Mouse (Mus musculus): Measurements from ENCODE around the gene Hnrnpul2.
"Not testable (repeated sequence)": the region's sequence is repeated elsewhere in the genome, so short reads cannot be mapped to it uniquely, and the experiment has no call there.

Gene Hnrnpul2

GRCm38 (mm10) chr19:8848356-8848755 is 28.5 kb downstream of the Hnrnpul2 start:
- intact Hi-C loops (cut with DNase I), result no loop called here

- intact Hi-C loops (cut with DNase I), result no loop called here
Observed at GRCm38 (mm10) chr19:8850402-8850901, 30.6 kb downstream of the Hnrnpul2 start, which contains the start of gene Lrrn4cl. Lrrn4cl (plus strand) TSS chr19:8850768.

- intact Hi-C loops (cut with DNase I), result no loop called here
Observed at GRCm38 (mm10) chr19:8851639-8852038, 31.8 kb downstream of the Hnrnpul2 start.

GRCm38 (mm10) chr19:8852236-8852928 is 32.6 kb downstream of the Hnrnpul2 start:
- intact Hi-C loops (cut with DNase I), result no loop called here

- intact Hi-C loops (cut with DNase I), result no loop called here
Observed at GRCm38 (mm10) chr19:8853117-8853516, 33.3 kb downstream of the Hnrnpul2 start.

- intact Hi-C loops (cut with DNase I), result loop anchor here (5.0 kb wide), 2 partner anchors 225 to 250 kb away; no protein-coding TSS in a partner anchor
Observed at GRCm38 (mm10) chr19:8857689-8858088, 37.9 kb downstream of the Hnrnpul2 start.

GRCm38 (mm10) chr19:8859018-8859417 is 39.2 kb downstream of the Hnrnpul2 start:
- intact Hi-C loops (cut with DNase I), result loop anchor here (5.0 kb wide), 2 partner anchors 223 to 248 kb away; no protein-coding TSS in a partner anchor

- intact Hi-C loops (cut with DNase I), result loop anchor here (5.0 kb wide), 1 partner anchor 43 kb away; no protein-coding TSS in a partner anchor
Observed at GRCm38 (mm10) chr19:8864265-8864664, 44.5 kb downstream of the Hnrnpul2 start.

- intact Hi-C loops (cut with DNase I), result not testable (repeated sequence)
Observed at GRCm38 (mm10) chr19:8870381-8870780, 50.6 kb downstream of the Hnrnpul2 start.

GRCm38 (mm10) chr19:8870838-8871237 is 51.0 kb downstream of the Hnrnpul2 start:
- intact Hi-C loops (cut with DNase I), result no loop called here

- intact Hi-C loops (cut with DNase I), result no loop called here
Observed at GRCm38 (mm10) chr19:8871267-8872186, 51.7 kb downstream of the Hnrnpul2 start, which contains the start of gene Ubxn1. Ubxn1 (plus strand) TSS chr19:8871496.

- intact Hi-C loops (cut with DNase I), result no loop called here
Observed at GRCm38 (mm10) chr19:8872266-8872840, 52.5 kb downstream of the Hnrnpul2 start.

GRCm38 (mm10) chr19:8875031-8875430 is 55.2 kb downstream of the Hnrnpul2 start:
- intact Hi-C loops (cut with DNase I), result no loop called here

- intact Hi-C loops (cut with DNase I), result no loop called here
Observed at GRCm38 (mm10) chr19:8880311-8881033, 60.7 kb downstream of the Hnrnpul2 start, which contains the start of gene Uqcc3. Uqcc3 (minus strand) TSS chr19:8880923.

- intact Hi-C loops (cut with DNase I), result no loop called here
Observed at GRCm38 (mm10) chr19:8881034-8881392, 61.2 kb downstream of the Hnrnpul2 start.

GRCm38 (mm10) chr19:8883616-8884015 is 63.8 kb downstream of the Hnrnpul2 start, which contains the start of the genes Lbhd1 and Gm49403:
Lbhd1 (plus strand) TSS chr19:8883732.
Gm49403 (plus strand) TSS chr19:8883930.
- intact Hi-C loops (cut with DNase I), result no loop called here

Data from adrenal gland (tissue).